13 mouse cellular contexts compared by ENCODE assay signal in the genomic region with DNA sequence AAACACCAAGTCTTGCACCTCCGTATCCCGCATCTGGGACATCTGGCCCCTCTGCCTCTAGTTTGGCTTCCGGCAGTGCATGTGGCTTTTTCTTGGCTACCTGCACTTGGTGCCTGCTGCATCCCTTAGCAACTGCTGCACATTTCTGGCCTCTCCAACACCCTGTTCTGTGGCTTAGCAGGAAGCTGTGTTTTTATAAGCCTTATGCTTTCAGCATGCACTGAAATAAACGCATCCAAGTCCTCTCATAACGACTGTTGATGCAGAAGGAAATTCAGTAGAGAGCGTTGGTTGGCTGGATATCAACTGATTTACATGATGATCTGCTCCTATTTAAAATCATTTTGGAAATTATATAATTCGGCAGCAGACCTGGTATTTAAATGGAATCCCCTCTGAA.
DNase-seq lines count a peak whose midpoint lies in the region; ATAC-seq and TF ChIP-seq lines count a peak whose summit lies in the region.
"Had no signal": no experiment of that assay in that cellular context is flagged by ENCODE, and none has a peak within 500 bp of the region (broad histone marks: within the 10 kb centered on the region; RNA-seq: fewer than 3 reads in every experiment).

No protein-coding gene starts in this region.

- no peaks in the 10 kb centered on the region for H3K9me3 ChIP-seq in hindbrain, embryonic 15.5 days
- no peaks in the 10 kb centered on the region for H3K9me3 ChIP-seq in hindbrain, embryonic 10.5 days
- H3K9me3 ChIP-seq: lung, embryonic 15.5 days; midbrain, embryonic 12.5 days had no signal

- peak; percentile 48 to 53 for DNase-seq in cerebellum, postnatal 10 days
- DNase-seq in cerebellum, adult 9-10 months = no peak
- no peak for DNase-seq in hindbrain, embryonic 10.5 days (ENCODE audit: low spot score)
- DNase-seq in right cerebral cortex, adult 18-20 months = peak; percentile 11
- DNase-seq in right cerebral cortex, postnatal 4 days = no peak
- peak; percentile 60 for DNase-seq in telencephalon, adult 2 months (ENCODE audit: low read depth, low spot score)
- no peak for DNase-seq in kidney, adult 2 months
- DNase-seq: cerebellum, postnatal 14 days; liver had no signal

- no peaks in the 10 kb centered on the region for H3K36me3 ChIP-seq in hindbrain, embryonic 15.5 days
- H3K36me3 ChIP-seq in hindbrain, embryonic 10.5 days = peaks cover 27% of the 10 kb centered on the region
- H3K36me3 ChIP-seq in kidney, adult 2 months (ENCODE audit: control insufficient read depth, insufficient read depth, low read length) = no peaks in the 10 kb centered on the region

- 0 out of 2 replicates have a peak overlapping the region, but pooled peaks have one; percentile 31 for H3K27ac ChIP-seq in hindbrain, embryonic 15.5 days (replicated peaks)
- H3K27ac ChIP-seq in hindbrain, embryonic 10.5 days = no peak overlapping the region
- H3K27ac ChIP-seq in kidney, adult 2 months (ENCODE audit: insufficient read depth, low read depth, low read length) = no peak overlapping the region
- H3K27ac ChIP-seq: lung, embryonic 15.5 days; midbrain, embryonic 12.5 days had no signal

- no peaks in the 10 kb centered on the region for H3K27me3 ChIP-seq in hindbrain, embryonic 15.5 days
- no peaks in the 10 kb centered on the region for H3K27me3 ChIP-seq in hindbrain, embryonic 10.5 days (ENCODE audit: insufficient read depth, poor library complexity, severe bottlenecking)
- no peaks in the 10 kb centered on the region for H3K27me3 ChIP-seq in kidney, adult 2 months (replicated peaks; ENCODE audit: control insufficient read depth, insufficient read depth, low read length)
- H3K27me3 ChIP-seq: lung, embryonic 15.5 days; midbrain, embryonic 12.5 days had no signal

- WGBS in hindbrain, embryonic 15.5 days = 62% methylated on average over 7 of the region's 7 CpGs
- WGBS in hindbrain, embryonic 10.5 days = 91% methylated on average over 7 of the region's 7 CpGs
- 74% methylated on average over 7 of the region's 7 CpGs for WGBS in kidney, adult 2 months

- no peak for TF ChIP-seq CTCF in kidney, adult 2 months (conservative IDR thresholded peaks at IDR 0.05; ENCODE audit: insufficient read depth, insufficient read length, low read depth, low read length)

- no peak overlapping the region for H3K4me3 ChIP-seq in hindbrain, embryonic 15.5 days
- no peak overlapping the region for H3K4me3 ChIP-seq in hindbrain, embryonic 10.5 days
- H3K4me3 ChIP-seq in kidney, adult 2 months (ENCODE audit: insufficient read depth, low read depth, low read length) = no peak overlapping the region
- H3K4me3 ChIP-seq: lung, embryonic 15.5 days; midbrain, embryonic 12.5 days had no signal

- no peak overlapping the region for H3K9ac ChIP-seq in hindbrain, embryonic 15.5 days
- H3K9ac ChIP-seq: lung, embryonic 15.5 days; midbrain, embryonic 12.5 days had no signal

- no peak for ATAC-seq in hindbrain, embryonic 15.5 days (ENCODE audit: low FRiP score, low read depth)

- no peak for TF ChIP-seq POLR2A in kidney, adult 2 months (IDR thresholded peaks at IDR 0.05; ENCODE audit: low read depth, low read length)

- H3K4me1 ChIP-seq in hindbrain, embryonic 15.5 days (replicated peaks) = peaks cover 31% of the 10 kb centered on the region
- 0 out of 2 replicates have a peak, but pooled peaks cover 6% of the 10 kb centered on the region for H3K4me1 ChIP-seq in hindbrain, embryonic 10.5 days (replicated peaks)
- H3K4me1 ChIP-seq in kidney, adult 2 months (ENCODE audit: control insufficient read depth, insufficient read depth, low read length) = peaks cover 21% of the 10 kb centered on the region
- H3K4me1 ChIP-seq: midbrain, embryonic 12.5 days had no signal

- no peak overlapping the region for H3K4me2 ChIP-seq in hindbrain, embryonic 15.5 days
- H3K4me2 ChIP-seq: heart, embryonic 11.5 days; lung, embryonic 15.5 days; midbrain, embryonic 12.5 days had no signal

Comparison
In these comparisons a context has a peak if more than half of its experiments do, and no peak if none do; other contexts are left out.
1. DNase-seq: peak in cerebellum, postnatal 10 days (2 of 2), right cerebral cortex, adult 18-20 months (single experiment) and telencephalon, adult 2 months (single experiment); none in cerebellum, adult 9-10 months (single experiment), hindbrain, embryonic 10.5 days (single experiment), right cerebral cortex, postnatal 4 days (single experiment) and kidney, adult 2 months (single experiment).